Mouse (Mus musculus) stomach, embryonic 14.5 days (tissue): Measurements from ENCODE around the gene Oxnad1. TPM values are rescaled to one million over a fixed set of nuclear protein-coding genes. Genes with fewer than 3 reads are reported as not detected.
"Not testable (repeated sequence)": the region's sequence is repeated elsewhere in the genome, so short reads cannot be mapped to it uniquely, and the experiment has no call there.

Experiments
- ATAC-seq: fragments of 200-750 bp; cut with Nextera tagmentation; 2 replicates; pipeline ENCODE4 v1.8.0; 2017; ENCODE audit warnings: low read depth, moderate TSS enrichment; ENCODE audit not compliant: insufficient number of reproducible peaks, insufficient read depth, low FRiP score
- H3K27ac ChIP-seq: fragments of 300-500 bp; sonication (generic); 2 replicates; pipeline ENCODE4 v1.5.1; 2014; ENCODE audit warnings: mild to moderate bottlenecking, low read length, moderate library complexity, mixed read lengths
- H3K27me3 ChIP-seq: fragments of 300-500 bp; sonication (generic); 2 replicates; pipeline ENCODE4 v1.6.1; 2014; ENCODE audit warnings: low read length, control low read depth, mixed read lengths; ENCODE audit not compliant: control insufficient read depth, insufficient read depth
- H3K36me3 ChIP-seq: fragments of 300-500 bp; sonication (generic); 2 replicates; pipeline ENCODE4 v1.6.1; 2014; ENCODE audit warnings: mild to moderate bottlenecking, control low read depth, low read length, moderate library complexity, mixed read lengths; ENCODE audit not compliant: control insufficient read depth, insufficient read depth
- H3K4me1 ChIP-seq: fragments of 300-500 bp; sonication (generic); 2 replicates; pipeline ENCODE4 v1.6.1; 2014; ENCODE audit warnings: low read length, control low read depth, mixed read lengths; ENCODE audit not compliant: control insufficient read depth, insufficient read depth
- H3K4me2 ChIP-seq: fragments of 300-500 bp; sonication (generic); replicated peaks from 2 replicates; pipeline ENCODE4 v1.6.1; 2014; ENCODE audit warnings: low read depth, low read length, control low read depth
- H3K4me3 ChIP-seq: fragments of 300-500 bp; sonication (generic); 2 replicates; pipeline ENCODE4 v1.5.1; 2014; ENCODE audit warnings: low read depth, low read length, control low read depth
- H3K9ac ChIP-seq: fragments of 300-500 bp; sonication (generic); replicated peaks from 2 replicates; pipeline ENCODE4 v1.6.1; 2014; ENCODE audit warnings: low read depth, mild to moderate bottlenecking, control low read depth, low read length, moderate library complexity, mixed read lengths
- H3K9me3 ChIP-seq: fragments of 300-500 bp; sonication (generic); 2 replicates; pipeline ENCODE4 v1.6.1; 2016; ENCODE audit warnings: low read depth, low read length, control low read depth; ENCODE audit not compliant: control insufficient read depth
- WGBS: fragments of 180-500 bp; shearing (Covaris S2); extraction: QIAGEN DNeasy Blood & Tissue Kit; methylation state at CpG from one replicate; pipeline ENCODE4 v1.1.7; 2014; 5-methylcytosine and 5-hydroxymethylcytosine counted together
- polyA plus RNA-seq: library from polyadenylated mRNA; unstranded; fragments of >200 nt; fragmentation: Nextera tagmentation; extraction: Ambion mirVana; gene quantifications from 2 replicates; pipeline ENCODE4 v1.2.1, GENCODE M21; 2014

Oxnad1 gene
- polyA plus RNA-seq, 1 experiment from 2014 or later: 19.3 TPM

DNA sequence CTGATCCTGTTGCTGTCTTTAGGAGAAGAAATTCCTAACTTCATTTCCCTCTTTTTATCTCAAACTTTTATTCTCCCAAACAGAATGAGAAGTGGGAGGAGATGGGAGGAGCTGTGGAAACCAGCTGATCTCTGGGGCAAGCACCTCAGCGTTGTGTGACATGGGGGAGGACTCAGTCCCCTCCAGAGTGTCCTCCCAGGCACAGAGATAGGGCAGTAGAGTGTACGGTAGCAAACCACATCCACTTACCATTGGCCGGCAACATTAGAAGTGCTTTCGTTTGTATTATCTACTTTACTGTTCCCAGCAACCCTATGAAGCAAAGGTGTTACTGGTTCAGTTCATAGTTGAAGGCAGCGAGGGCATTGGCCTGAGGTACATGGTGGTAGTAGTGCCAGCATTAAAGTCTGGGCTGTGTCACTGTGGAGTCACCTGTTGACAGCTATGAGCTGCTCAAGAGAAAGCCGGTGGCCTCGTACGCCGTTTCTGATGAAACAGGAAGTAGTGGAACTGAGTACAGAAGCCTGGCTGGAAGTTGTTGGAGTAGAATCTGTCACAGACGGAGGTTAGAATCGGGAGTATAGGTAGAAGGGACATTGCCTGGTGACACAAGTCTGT, 8.4 kb downstream of the Oxnad1 start:
- Histone ChIP-seq H3K27ac (no peak overlapping the region), H3K4me1 (no peaks in the 10 kb centered on the region), H3K9me3 (no peaks in the 10 kb centered on the region), H3K4me2 (no peak overlapping the region), H3K27me3 (no peaks in the 10 kb centered on the region), H3K9ac (no peak overlapping the region), H3K36me3 (peaks cover 30% of the 10 kb centered on the region), H3K4me3 (no peak overlapping the region)
- ATAC-seq: no peak
- WGBS: 84% methylated on average over 11 of the region's 11 CpGs

DNA sequence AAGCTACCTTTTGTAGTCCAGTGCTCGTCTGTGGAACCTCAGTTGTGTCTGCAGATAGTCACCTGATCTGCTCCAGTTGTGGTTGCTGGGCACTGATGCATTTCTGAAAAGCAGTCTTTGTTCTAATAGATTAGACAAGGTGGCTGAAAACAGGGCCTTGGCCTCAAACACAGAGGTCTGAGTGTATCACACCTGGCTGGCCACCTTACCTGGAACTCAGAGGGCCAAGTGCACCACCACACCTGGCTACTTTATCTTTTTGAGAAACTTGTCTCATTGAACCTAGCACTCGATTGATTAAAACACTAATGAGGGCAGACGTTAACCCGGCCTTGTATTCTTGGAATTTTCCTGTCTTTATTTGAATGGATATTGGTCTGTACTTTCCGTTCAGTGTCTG, 10.5 kb downstream of the Oxnad1 start:
- 86% methylated on average over 5 of the region's 5 CpGs for WGBS
- H3K36me3 ChIP-seq: peaks cover 48% of the 10 kb centered on the region
- ATAC-seq: no peak
- H3K9me3 ChIP-seq: no peaks in the 10 kb centered on the region
- H3K27me3 ChIP-seq: no peaks in the 10 kb centered on the region
- H3K27ac ChIP-seq: no peak overlapping the region
- no peak overlapping the region for H3K9ac ChIP-seq
- H3K4me3 ChIP-seq: no peak overlapping the region
- no peak overlapping the region for H3K4me2 ChIP-seq
- H3K4me1 ChIP-seq: no peaks in the 10 kb centered on the region

DNA sequence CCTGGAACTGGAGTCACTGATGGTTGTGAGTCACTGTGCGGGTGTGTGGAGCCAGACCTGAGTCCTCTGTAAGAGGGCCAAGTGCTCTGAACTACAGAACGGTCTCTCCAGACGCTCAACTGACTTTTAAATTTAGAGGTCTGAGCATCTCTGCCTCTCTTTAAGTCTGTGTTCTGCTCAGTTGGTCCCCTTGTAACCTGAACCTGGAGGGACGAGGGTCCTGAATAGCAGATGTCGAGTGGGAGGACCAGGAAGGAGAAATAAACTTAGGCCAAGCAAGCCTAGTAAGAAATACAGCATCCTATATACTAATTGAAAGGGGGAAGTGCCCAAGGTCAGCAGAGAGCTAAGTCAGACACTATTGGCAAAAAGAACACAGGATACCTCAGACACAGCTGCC, 11.6 kb downstream of the Oxnad1 start:
- Histone ChIP-seq H3K4me3 (no peak overlapping the region), H3K27me3 (no peaks in the 10 kb centered on the region), H3K27ac (no peak overlapping the region), H3K4me2 (no peak overlapping the region), H3K4me1 (no peaks in the 10 kb centered on the region), H3K9ac (no peak overlapping the region), H3K36me3 (peaks cover 48% of the 10 kb centered on the region), H3K9me3 (no peaks in the 10 kb centered on the region)
- WGBS: 89% methylated on average over 5 of the region's 5 CpGs
- no peak for ATAC-seq

DNA sequence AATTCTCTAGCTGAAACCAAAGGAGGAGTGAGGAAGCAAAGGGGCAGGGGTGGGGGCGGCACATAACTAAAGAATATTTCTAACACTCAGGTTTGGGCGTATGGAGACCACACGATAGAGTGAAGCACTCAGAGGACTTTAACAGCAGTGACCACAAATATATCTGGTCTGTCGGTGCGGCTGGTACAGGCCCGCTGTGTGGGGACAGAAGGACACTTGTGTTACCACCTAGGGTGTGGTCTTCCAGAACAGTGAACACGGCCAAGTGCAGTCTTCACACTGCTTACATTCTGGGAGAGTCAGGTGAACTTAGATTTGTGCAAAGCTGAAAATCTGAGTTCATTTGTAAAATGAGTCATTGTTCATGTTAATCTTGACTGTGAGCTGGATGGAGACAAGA, 12.5 kb downstream of the Oxnad1 start:
- no peaks in the 10 kb centered on the region for H3K4me1 ChIP-seq
- 93% methylated on average over 7 of the region's 7 CpGs for WGBS
- no peaks in the 10 kb centered on the region for H3K27me3 ChIP-seq
- H3K36me3 ChIP-seq: peaks cover 47% of the 10 kb centered on the region
- H3K27ac ChIP-seq: no peak overlapping the region
- no peaks in the 10 kb centered on the region for H3K9me3 ChIP-seq
- no peak overlapping the region for H3K4me3 ChIP-seq
- ATAC-seq: no peak
- H3K4me2 ChIP-seq: no peak overlapping the region
- H3K9ac ChIP-seq: no peak overlapping the region

DNA sequence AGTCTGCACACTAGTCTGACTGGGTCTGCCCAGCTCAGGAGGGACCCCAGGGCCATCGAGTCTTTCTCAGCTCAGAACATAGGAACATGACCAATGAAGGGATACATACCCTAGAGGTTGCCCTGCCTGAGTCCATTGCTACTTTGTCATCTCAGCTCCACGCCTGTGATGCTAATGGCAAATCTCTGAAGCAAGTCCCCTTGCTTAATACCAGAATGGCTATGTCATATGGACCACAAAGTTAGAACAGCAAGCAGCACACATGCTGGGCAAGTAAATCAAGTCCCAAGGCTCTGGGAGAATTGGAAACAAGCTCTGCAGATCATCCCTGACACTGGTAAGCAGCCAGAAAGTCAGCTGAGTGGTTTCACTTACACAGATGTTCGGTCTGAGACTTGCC, 13.8 kb downstream of the Oxnad1 start:
- Histone ChIP-seq H3K27me3 (no peaks in the 10 kb centered on the region), H3K4me1 (no peaks in the 10 kb centered on the region), H3K9me3 (no peaks in the 10 kb centered on the region), H3K4me3 (no peak overlapping the region), H3K27ac (no peak overlapping the region), H3K4me2 (no peak overlapping the region), H3K36me3 (peaks cover 49% of the 10 kb centered on the region), H3K9ac (no peak overlapping the region)
- no peak for ATAC-seq
- 91% methylated on average over 3 of the region's 3 CpGs for WGBS

DNA sequence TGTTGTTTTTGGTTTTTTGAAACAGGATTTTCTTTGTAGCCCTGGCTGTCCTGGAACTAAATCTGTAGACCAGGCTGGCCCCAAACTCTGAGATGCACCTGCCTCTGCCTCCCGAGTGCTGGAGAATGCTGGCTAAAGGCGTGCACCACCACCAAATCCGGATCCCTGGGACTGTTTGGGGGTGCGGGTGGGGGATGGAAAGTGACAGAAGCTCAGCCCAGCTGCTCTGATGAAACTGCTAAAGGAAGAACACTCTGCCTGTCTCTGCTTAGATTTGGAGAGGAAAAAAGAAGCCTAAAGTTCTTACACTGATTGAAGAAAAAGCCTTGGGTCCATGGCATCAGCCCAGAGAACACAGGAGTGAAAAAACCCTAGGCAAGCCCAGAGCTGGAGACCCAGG, 18.4 kb downstream of the Oxnad1 start:
- ATAC-seq: no peak
- WGBS: 88% methylated on average over 4 of the region's 4 CpGs
- Histone ChIP-seq H3K4me2 (no peak overlapping the region), H3K27me3 (no peaks in the 10 kb centered on the region), H3K9ac (no peak overlapping the region), H3K27ac (no peak overlapping the region), H3K36me3 (peaks cover 27% of the 10 kb centered on the region), H3K4me3 (no peak overlapping the region), H3K9me3 (no peaks in the 10 kb centered on the region), H3K4me1 (no peaks in the 10 kb centered on the region)

DNA sequence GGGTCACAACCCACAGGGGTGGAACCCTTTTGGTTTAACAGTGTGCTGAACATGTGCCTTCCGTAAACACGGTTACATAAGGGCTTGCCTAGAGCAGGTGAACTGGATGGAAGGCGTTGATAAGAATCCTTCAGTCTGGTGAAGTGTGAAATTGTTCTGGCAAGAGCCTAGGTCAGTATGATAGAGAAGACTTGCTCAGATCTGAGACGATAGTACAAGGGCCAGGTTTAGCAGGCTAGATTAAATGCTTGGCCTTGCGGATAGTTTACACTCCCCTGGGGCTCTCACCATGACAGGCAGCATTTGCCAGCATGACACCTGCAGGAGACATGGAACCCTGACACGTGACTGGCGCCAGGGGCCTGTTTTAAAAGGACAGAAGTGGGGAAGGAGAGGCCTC, 20.5 kb downstream of the Oxnad1 start:
- H3K27me3 ChIP-seq: no peaks in the 10 kb centered on the region
- no peaks in the 10 kb centered on the region for H3K9me3 ChIP-seq
- WGBS: 54% methylated on average over 7 of the region's 7 CpGs
- H3K27ac ChIP-seq: no peak overlapping the region
- H3K4me1 ChIP-seq: no peaks in the 10 kb centered on the region
- no peak overlapping the region for H3K4me3 ChIP-seq
- ATAC-seq: no peak
- H3K36me3 ChIP-seq: peaks cover 8% of the 10 kb centered on the region; the same call in 1 of the 2 replicates
- H3K9ac ChIP-seq: no peak overlapping the region
- no peak overlapping the region for H3K4me2 ChIP-seq

DNA sequence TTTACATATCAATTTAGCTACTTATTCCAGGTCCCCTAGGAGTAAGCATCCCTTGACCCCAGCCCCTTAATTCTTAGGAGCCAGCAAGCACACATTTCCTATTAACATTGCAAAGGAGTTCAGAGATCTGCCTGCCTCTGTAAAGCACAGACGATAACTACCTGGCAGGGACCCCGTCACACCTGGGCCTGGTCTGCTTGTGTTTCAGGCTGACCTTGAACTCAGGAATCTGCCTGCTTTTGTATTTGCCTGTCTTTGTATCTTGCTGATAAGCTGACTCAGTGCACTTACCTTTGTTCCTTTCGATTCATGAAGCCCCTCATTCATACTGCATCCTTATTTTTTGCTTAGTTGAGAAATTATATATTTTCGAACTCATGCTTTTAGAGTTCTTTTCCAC, 21.7 kb downstream of the Oxnad1 start:
- no peak overlapping the region for H3K9ac ChIP-seq
- H3K27ac ChIP-seq: no peak overlapping the region
- no peak overlapping the region for H3K4me2 ChIP-seq
- peaks cover 8% of the 10 kb centered on the region; the same call in 1 of the 2 replicates for H3K36me3 ChIP-seq
- 84% methylated on average over 4 of the region's 4 CpGs for WGBS
- no peaks in the 10 kb centered on the region for H3K27me3 ChIP-seq
- no peaks in the 10 kb centered on the region for H3K4me1 ChIP-seq
- no peaks in the 10 kb centered on the region for H3K9me3 ChIP-seq
- no peak for ATAC-seq
- H3K4me3 ChIP-seq: no peak overlapping the region

DNA sequence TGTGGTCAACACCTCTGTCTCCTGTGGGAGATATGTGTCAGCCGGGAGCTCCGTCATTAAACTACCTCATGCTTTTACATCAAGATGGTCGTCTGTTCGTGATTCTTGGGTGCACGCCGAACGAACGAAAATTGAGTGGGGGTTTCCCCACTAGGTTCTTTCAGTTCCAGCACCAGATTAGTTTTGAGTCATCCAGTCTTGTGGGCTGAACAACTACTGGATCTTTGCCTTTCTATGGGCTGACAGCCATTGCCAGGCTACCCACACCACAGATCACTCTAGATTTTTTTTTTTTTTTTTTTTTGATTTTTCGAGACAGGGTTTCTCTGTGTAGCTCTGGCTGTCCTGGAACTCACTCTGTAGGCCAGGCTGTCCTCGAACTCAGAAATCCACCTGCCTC, 26.9 kb downstream of the Oxnad1 start:
- H3K9ac ChIP-seq, H3K36me3 ChIP-seq, H3K4me3 ChIP-seq, ATAC-seq, H3K4me1 ChIP-seq, H3K27ac ChIP-seq, H3K4me2 ChIP-seq, H3K27me3 ChIP-seq, H3K9me3 ChIP-seq: not testable (repeated sequence)
- WGBS: 90% methylated on average over 10 of the region's 10 CpGs
